Mouse (Mus musculus): ENCODE measurements around the gene Sash1. TPM values are rescaled to one million over a fixed set of nuclear protein-coding genes. Genes with fewer than 3 reads are reported as not detected.

The Sash1 gene
- polyA plus RNA-seq, 1 experiment: 4.7 TPM

GRCm38 (mm10) chr10:8808383-8808782 is 77.5 kb downstream of the Sash1 start:
- TF ChIP-seq POLR2A (IDR thresholded peaks at IDR 0.05; ENCODE audit: borderline replicate concordance, control insufficient read depth, low read depth, low read length) (no peak), CTCF (IDR thresholded peaks at IDR 0.05; ENCODE audit: control insufficient read depth, insufficient read depth, low read length) (no peak)
- 90% methylated on average over 10 of the region's 10 CpGs for WGBS
- no peak overlapping the region for H3K4me3 ChIP-seq (replicated peaks; ENCODE audit: control insufficient read depth, low read depth, low read length)
- no peak overlapping the region for H3K27ac ChIP-seq (ENCODE audit: control insufficient read depth, insufficient read depth, low read depth, low read length, poor library complexity)
- no peaks in the 10 kb centered on the region; the same call in 1 of the 2 replicates for H3K4me1 ChIP-seq (ENCODE audit: control insufficient read depth, insufficient read depth, low read length)

GRCm38 (mm10) chr10:8807581-8807980 is 78.3 kb downstream of the Sash1 start:
- Histone ChIP-seq H3K4me3 (replicated peaks; ENCODE audit: control insufficient read depth, low read depth, low read length) (no peak overlapping the region), H3K4me1 (ENCODE audit: control insufficient read depth, insufficient read depth, low read length) (peaks cover 2% of the 10 kb centered on the region; the same call in 1 of the 2 replicates), H3K27ac (ENCODE audit: control insufficient read depth, insufficient read depth, low read depth, low read length, poor library complexity) (no peak overlapping the region)
- WGBS: 84% methylated on average over 9 of the region's 9 CpGs
- no peak for TF ChIP-seq CTCF (IDR thresholded peaks at IDR 0.05; ENCODE audit: control insufficient read depth, insufficient read depth, low read length)
- no peak for TF ChIP-seq POLR2A (IDR thresholded peaks at IDR 0.05; ENCODE audit: borderline replicate concordance, control insufficient read depth, low read depth, low read length)

- TF ChIP-seq CTCF (IDR thresholded peaks at IDR 0.05; ENCODE audit: control insufficient read depth, insufficient read depth, low read length): no peak
- WGBS: 71% methylated on average over 3 of the region's 3 CpGs
- Histone ChIP-seq H3K4me3 (replicated peaks; ENCODE audit: control insufficient read depth, low read depth, low read length) (no peak overlapping the region), H3K4me1 (ENCODE audit: control insufficient read depth, insufficient read depth, low read length) (peaks cover 2% of the 10 kb centered on the region; the same call in 1 of the 2 replicates), H3K27ac (ENCODE audit: control insufficient read depth, insufficient read depth, low read depth, low read length, poor library complexity) (no peak overlapping the region)
Measured at GRCm38 (mm10) chr10:8805402-8805801, 80.5 kb downstream of the Sash1 start.

GRCm38 (mm10) chr10:8804292-8804691 is 81.6 kb downstream of the Sash1 start:
- no peak overlapping the region for H3K4me3 ChIP-seq (replicated peaks; ENCODE audit: control insufficient read depth, low read depth, low read length)
- 44% methylated on average over 8 of the region's 8 CpGs for WGBS
- TF ChIP-seq CTCF (IDR thresholded peaks at IDR 0.05; ENCODE audit: control insufficient read depth, insufficient read depth, low read length) (no peak), POLR2A (IDR thresholded peaks at IDR 0.05; ENCODE audit: borderline replicate concordance, control insufficient read depth, low read depth, low read length) (no peak)

GRCm38 (mm10) chr10:8801719-8802347 is 84.0 kb downstream of the Sash1 start:
- no peak overlapping the region for H3K27ac ChIP-seq (ENCODE audit: control insufficient read depth, insufficient read depth, low read depth, low read length, poor library complexity)

More at GRCm38 (mm10) chr10:8804292-8804691, 81.6 kb downstream of the Sash1 start:
- Histone ChIP-seq H3K4me1 (ENCODE audit: control insufficient read depth, insufficient read depth, low read length) (peaks cover 2% of the 10 kb centered on the region; the same call in 1 of the 2 replicates), H3K27ac (ENCODE audit: control insufficient read depth, insufficient read depth, low read depth, low read length, poor library complexity) (no peak overlapping the region)

GRCm38 (mm10) chr10:8801139-8801613 is 84.7 kb downstream of the Sash1 start:
- TF ChIP-seq POLR2A (IDR thresholded peaks at IDR 0.05; ENCODE audit: borderline replicate concordance, control insufficient read depth, low read depth, low read length) (no peak), CTCF (IDR thresholded peaks at IDR 0.05; ENCODE audit: control insufficient read depth, insufficient read depth, low read length) (no peak)
- 84% methylated on average over 14 of the region's 14 CpGs for WGBS
- Histone ChIP-seq H3K4me3 (replicated peaks; ENCODE audit: control insufficient read depth, low read depth, low read length) (no peak overlapping the region), H3K4me1 (ENCODE audit: control insufficient read depth, insufficient read depth, low read length) (peaks cover 2% of the 10 kb centered on the region; the same call in 1 of the 2 replicates), H3K27ac (ENCODE audit: control insufficient read depth, insufficient read depth, low read depth, low read length, poor library complexity) (no peak overlapping the region)

More at GRCm38 (mm10) chr10:8801719-8802347, 84.0 kb downstream of the Sash1 start:
- no peak overlapping the region for H3K4me3 ChIP-seq (replicated peaks; ENCODE audit: control insufficient read depth, low read depth, low read length)
- H3K4me1 ChIP-seq (ENCODE audit: control insufficient read depth, insufficient read depth, low read length): peaks cover 2% of the 10 kb centered on the region; the same call in 1 of the 2 replicates
- 67% methylated on average over 12 of the region's 12 CpGs for WGBS
- TF ChIP-seq POLR2A (IDR thresholded peaks at IDR 0.05; ENCODE audit: borderline replicate concordance, control insufficient read depth, low read depth, low read length): no peak
- TF ChIP-seq CTCF (IDR thresholded peaks at IDR 0.05; ENCODE audit: control insufficient read depth, insufficient read depth, low read length): no peak

GRCm38 (mm10) chr10:8797826-8798225 is 88.0 kb downstream of the Sash1 start:
- 83% methylated on average over 6 of the region's 6 CpGs for WGBS
- H3K4me1 ChIP-seq (ENCODE audit: control insufficient read depth, insufficient read depth, low read length): no peaks in the 10 kb centered on the region
- H3K4me3 ChIP-seq (replicated peaks; ENCODE audit: control insufficient read depth, low read depth, low read length): no peak overlapping the region
- no peak overlapping the region for H3K27ac ChIP-seq (ENCODE audit: control insufficient read depth, insufficient read depth, low read depth, low read length, poor library complexity)
- TF ChIP-seq POLR2A (IDR thresholded peaks at IDR 0.05; ENCODE audit: borderline replicate concordance, control insufficient read depth, low read depth, low read length): no peak
- no peak for TF ChIP-seq CTCF (IDR thresholded peaks at IDR 0.05; ENCODE audit: control insufficient read depth, insufficient read depth, low read length)

GRCm38 (mm10) chr10:8795336-8795735 is 90.5 kb downstream of the Sash1 start:
- no peak overlapping the region for H3K27ac ChIP-seq (ENCODE audit: control insufficient read depth, insufficient read depth, low read depth, low read length, poor library complexity)
- 21% methylated on average over 7 of the region's 7 CpGs for WGBS
- no peaks in the 10 kb centered on the region for H3K4me1 ChIP-seq (ENCODE audit: control insufficient read depth, insufficient read depth, low read length)
- H3K4me3 ChIP-seq (replicated peaks; ENCODE audit: control insufficient read depth, low read depth, low read length): no peak overlapping the region
- peak; percentile 81 for TF ChIP-seq CTCF (IDR thresholded peaks at IDR 0.05; ENCODE audit: control insufficient read depth, insufficient read depth, low read length)
- TF ChIP-seq POLR2A (IDR thresholded peaks at IDR 0.05; ENCODE audit: borderline replicate concordance, control insufficient read depth, low read depth, low read length): no peak

Measured in bone marrow, adult 2 months (tissue).